Mouse (Mus musculus) embryonic fibroblast, embryonic 13.5 days (primary cell): Measurements from ENCODE around the gene Lamb3. TPM values are rescaled to one million over a fixed set of nuclear protein-coding genes. Genes with fewer than 3 reads are reported as not detected.

Source experiments
- H3K27ac ChIP-seq: 2 replicates; pipeline ENCODE4 v1.5.1; 2012; ENCODE audit warnings: low read length, control low read depth, inconsistent platforms; ENCODE audit not compliant: insufficient read depth
- H3K4me1 ChIP-seq: 2 replicates; pipeline ENCODE4 v1.6.1; 2011; ENCODE audit warnings: low read length; ENCODE audit not compliant: control insufficient read depth, insufficient read depth
- H3K4me3 ChIP-seq: 2 replicates; pipeline ENCODE4 v1.5.1; 2011; ENCODE audit warnings: mild to moderate bottlenecking, control low read depth, low read length; ENCODE audit not compliant: insufficient read depth
- CTCF ChIP-seq: IDR thresholded peaks from 2 replicates; pipeline ENCODE4 v1.5.1; 2011; ENCODE audit warnings: mild to moderate bottlenecking, control low read depth, low read length, moderate library complexity, borderline replicate concordance; ENCODE audit not compliant: insufficient read depth
- POLR2A ChIP-seq: IDR thresholded peaks from 2 replicates; pipeline ENCODE4 v1.6.1; 2011; ENCODE audit warnings: low read depth, mild to moderate bottlenecking, control low read depth, low read length, moderate library complexity
- polyA plus RNA-seq: library from polyadenylated mRNA; stranded (reverse); fragments of >200 nt; gene quantifications from 2 replicates; pipeline ENCODE4 v1.2.4, GENCODE M21; 2011; ENCODE audit warnings: low read depth; ENCODE audit not compliant: missing spikeins, insufficient read length

The Lamb3 gene
- polyA plus RNA-seq: not detected in 2 replicates

DNA sequence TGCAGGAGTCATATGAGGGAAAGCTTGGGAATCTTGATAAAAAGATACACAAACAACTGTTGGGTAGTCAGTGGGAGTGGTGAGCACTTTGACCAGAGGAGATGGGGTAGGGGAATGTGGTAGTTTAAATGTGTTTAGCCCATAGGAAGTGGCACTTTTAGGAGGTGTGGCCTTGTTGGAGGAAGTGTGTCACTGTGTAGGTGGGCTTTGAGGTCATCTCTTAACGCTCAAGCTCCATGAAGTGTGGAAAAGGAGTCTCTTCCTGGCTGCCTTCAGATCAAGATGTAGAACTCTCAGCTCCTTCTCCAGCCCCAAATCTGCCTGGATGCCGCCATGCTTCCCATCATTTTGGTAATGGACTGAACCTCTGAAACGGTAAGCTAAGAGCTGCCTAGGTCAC lies at the start of gene Lamb3:
Gene Lamb3 (plus strand): TSS at position 197 of the 400 bp plus-strand sequence.
- Histone ChIP-seq H3K27ac (no peak within 1 kb of the TSS), H3K4me3 (no peak within 1 kb of the TSS), H3K4me1 (no peaks in the 10 kb centered on the region)

DNA sequence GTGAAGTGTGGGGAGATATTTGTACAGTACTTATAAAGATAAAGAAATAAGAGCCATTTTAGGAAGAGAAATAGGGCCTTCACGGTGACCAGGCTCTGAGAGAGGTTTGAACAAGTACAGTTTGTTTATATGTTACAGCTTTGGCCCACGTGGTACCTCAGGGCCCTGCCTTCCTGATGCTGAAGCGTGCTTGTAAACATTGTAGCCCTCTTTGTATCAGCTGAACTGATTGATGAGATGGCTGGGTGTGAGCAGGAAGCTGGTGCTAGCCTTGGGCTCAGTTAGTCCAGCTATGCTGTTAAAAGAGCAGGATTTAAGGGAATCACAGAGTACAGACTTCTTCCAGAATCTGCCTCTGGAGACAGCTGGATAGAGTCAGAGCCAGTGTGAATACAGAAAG lies 48.3 kb upstream of the Lamb3 start:
- H3K27ac ChIP-seq: no peak overlapping the region
- H3K4me3 ChIP-seq: no peak overlapping the region
- TF ChIP-seq CTCF (no peak), POLR2A (no peak)
- H3K4me1 ChIP-seq: no peaks in the 10 kb centered on the region

More for the DNA sequence above, at the start of gene Lamb3:
- TF ChIP-seq CTCF (no peak), POLR2A (no peak)

DNA sequence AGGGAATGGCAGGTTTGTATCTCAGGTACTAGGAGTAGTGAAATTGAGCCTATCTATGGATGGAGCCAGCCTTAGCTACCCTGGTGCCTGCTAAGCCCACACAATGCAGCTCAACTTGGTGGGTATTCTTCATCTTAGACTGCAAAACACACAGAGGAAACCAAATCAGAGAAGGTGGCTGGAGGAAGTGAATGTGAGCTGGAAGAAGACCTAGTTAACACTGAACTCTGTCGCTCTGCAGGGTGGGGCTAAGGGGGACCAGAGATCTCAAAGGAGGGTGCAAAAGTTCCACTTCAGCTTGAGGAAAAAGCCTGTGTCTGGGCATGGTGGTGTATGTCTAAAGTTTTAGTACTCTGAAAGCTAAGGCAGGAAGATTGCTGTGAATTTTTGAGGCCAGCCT lies 47.9 kb upstream of the Lamb3 start:
- Histone ChIP-seq H3K4me3 (no peak overlapping the region), H3K27ac (no peak overlapping the region), H3K4me1 (no peaks in the 10 kb centered on the region)
- TF ChIP-seq POLR2A (no peak), CTCF (no peak)

DNA sequence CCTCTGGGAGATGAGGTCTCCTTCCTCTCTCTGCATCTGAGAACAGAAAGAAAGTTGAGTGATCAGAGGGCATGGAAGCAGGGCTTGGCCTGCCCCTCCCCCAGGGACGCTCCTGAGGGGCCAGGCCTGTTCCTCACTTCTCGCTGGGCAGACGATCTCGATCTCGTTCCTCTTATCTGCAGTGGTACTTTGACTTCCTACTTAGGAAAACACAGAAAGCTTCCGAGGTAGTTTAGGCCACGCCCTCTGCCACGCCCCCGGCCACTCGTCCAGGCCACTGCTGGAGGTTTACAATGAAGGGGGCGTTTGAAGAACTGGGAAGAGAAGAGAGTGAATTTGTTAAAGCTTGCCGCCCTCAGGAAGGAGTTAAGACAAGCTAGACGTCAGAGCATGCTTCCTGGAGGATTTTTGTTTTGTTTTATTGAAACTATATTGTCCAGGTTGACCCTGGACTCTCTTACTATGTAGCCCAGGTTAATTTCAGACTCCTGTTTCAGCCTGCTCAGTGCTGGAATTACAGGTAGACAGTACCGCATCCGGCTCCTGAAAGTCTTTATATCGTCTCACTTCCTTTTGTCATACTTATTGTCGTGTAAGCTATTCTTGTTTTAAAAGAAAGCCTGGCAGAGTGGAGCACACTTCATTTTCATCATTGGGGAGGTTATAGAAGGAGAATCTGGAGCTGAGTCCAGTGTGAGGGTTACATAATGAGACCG lies 47.0 kb upstream of the Lamb3 start:
- TF ChIP-seq POLR2A (no peak), CTCF (no peak)
- no peak overlapping the region; the same call in 1 of the 2 replicates for H3K4me3 ChIP-seq
- no peak overlapping the region for H3K27ac ChIP-seq
- no peaks in the 10 kb centered on the region for H3K4me1 ChIP-seq

DNA sequence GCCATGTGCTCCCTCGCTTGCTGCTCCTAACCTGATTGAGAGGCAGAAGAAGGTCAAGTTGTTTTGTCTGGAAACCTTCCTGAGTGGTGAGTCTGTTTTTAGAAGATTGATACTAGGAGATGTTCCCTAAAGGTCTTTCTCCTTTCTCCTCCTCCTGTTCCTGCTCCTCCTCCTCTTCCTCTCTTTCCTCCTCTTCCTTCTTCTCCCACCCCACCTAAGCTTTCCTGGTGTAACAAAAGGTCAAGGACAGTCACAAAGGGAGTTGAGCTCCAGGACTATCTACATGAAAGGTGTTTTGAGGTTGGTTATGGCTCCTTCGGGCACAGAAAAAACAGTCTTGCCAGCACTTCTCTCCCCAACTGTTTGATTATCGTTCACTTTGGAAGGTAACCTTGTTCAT lies 39.8 kb upstream of the Lamb3 start, which contains the start of gene A130010J15Rik:
Gene A130010J15Rik (plus strand): TSS at position 301 of the 400 bp plus-strand sequence.
- Histone ChIP-seq H3K4me3 (no peak within 1 kb of the TSS), H3K4me1 (no peaks in the 10 kb centered on the region), H3K27ac (no peak within 1 kb of the TSS)
- no peak for TF ChIP-seq POLR2A
- TF ChIP-seq CTCF: no peak

DNA sequence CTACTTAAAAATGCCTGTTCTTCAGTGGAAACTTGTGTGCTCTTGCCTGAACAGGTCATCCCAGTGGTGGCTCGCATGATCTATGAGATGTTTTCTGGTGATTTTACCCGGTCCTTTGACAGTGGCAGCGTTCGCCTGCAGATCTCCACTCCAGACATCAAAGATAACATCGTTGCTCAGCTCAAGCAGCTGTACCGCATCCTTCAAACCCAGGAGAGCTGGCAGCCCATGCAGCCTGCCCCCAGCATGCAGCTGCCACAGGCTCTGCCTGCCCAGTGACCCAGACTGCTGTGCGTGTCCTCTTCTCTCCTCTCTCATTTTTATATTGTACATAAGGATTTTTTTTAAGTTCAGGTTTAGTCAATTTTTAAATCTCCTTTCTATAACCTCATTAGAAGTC lies 38.3 kb upstream of the Lamb3 start:
- TF ChIP-seq CTCF (no peak), POLR2A (no peak)
- H3K4me1 ChIP-seq: no peaks in the 10 kb centered on the region; the same call in 1 of the 2 replicates
- no peak overlapping the region for H3K4me3 ChIP-seq
- no peak overlapping the region for H3K27ac ChIP-seq

DNA sequence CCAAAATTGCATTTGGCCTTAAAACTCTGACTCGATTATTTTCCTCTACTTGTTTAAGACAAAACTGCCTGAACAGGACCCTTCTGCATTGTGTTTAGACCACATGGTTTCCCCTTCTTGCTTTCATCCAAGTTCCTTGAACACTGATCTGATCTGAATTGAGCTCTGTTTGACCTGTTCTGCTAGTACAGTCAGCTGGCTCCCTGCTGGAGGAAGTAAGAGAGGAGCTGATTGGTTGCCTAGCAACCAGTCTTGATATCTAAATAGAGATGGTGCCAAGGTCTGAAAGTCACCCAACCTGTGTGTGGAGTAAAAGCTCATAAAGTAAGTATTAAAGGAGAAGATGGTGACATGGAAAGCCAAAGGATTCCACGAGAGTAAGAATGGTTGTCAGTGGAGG lies 37.6 kb upstream of the Lamb3 start:
- Histone ChIP-seq H3K27ac (no peak overlapping the region), H3K4me3 (no peak overlapping the region), H3K4me1 (no peaks in the 10 kb centered on the region; the same call in 1 of the 2 replicates)
- TF ChIP-seq CTCF: no peak
- no peak for TF ChIP-seq POLR2A

DNA sequence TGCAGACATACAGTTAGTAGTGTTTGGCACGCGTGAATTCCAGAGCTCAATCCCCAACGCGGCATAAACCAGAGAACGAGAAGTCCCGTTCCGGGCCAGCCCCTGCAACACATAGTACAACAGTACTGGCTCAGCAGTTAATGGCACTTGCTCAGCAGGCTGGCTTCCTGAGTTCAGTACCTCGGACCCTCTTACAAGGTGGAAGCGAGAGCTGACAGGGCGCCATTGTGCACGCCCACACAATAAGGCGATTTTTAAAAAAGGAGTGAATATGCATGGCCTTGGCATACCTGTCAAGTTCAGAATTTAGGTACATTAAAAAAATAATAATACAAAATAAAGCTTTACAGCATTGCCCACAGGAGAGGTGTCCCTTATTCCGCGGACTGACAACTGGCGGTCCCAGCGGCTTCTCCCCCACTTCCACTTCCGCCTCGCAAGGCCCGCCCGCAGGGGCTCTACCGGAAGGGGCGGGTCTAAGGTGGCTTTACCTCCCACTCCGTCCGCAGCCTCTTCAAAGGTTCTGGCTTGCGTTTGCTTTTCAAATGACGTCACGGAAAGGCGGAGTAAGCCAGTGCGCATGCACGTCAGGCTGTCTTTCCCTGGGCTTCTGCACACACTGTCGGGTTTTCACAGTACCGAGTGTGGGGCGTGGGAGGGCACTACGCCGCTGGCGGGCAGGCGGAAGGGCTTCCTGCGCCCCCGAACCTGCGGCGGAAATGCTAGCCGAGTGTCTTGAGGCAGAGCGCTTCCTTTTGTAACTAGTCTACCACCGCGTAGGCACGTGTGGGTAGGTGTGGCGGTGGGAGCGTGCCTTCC lies 34.3 kb upstream of the Lamb3 start:
- H3K4me1 ChIP-seq: no peaks in the 10 kb centered on the region; the same call in 1 of the 2 replicates
- peak; percentile 98 for TF ChIP-seq POLR2A
- TF ChIP-seq CTCF: no peak
- H3K4me3 ChIP-seq: peak overlapping the region; percentile 93
- H3K27ac ChIP-seq: no peak overlapping the region

DNA sequence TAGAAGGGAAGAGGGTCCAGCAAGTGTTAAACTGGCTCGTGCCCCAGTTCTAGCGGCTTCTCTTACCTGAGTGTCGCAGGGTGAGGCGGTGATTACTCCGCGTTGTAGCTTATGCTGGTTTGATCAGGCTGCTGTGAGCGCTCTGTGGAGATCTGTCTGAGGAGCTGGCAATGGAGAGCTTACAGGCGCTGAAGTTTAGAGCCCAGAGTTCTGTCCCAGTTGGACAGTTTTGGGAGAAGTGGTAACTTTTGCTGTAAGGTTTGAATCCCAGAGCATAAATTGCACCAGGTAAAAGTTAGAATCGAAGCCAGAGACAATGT lies 33.7 kb upstream of the Lamb3 start:
- no peak for TF ChIP-seq POLR2A
- H3K27ac ChIP-seq: no peak overlapping the region

More for the DNA sequence above, 33.7 kb upstream of the Lamb3 start:
- H3K4me3 ChIP-seq: peak overlapping the region; percentile 93
- no peaks in the 10 kb centered on the region; the same call in 1 of the 2 replicates for H3K4me1 ChIP-seq
